Mouse (Mus musculus): ENCODE measurements around the gene Gpnmb. TPM values are rescaled to one million over a fixed set of nuclear protein-coding genes. Genes with fewer than 3 reads are reported as not detected.
A peak's percentile ranks its signal among the peaks of the same experiment; 100 is the strongest.

The Gpnmb gene
- polyA plus RNA-seq, 1 experiment from 2014 or later = 0.36 TPM

GRCm38 (mm10) chr6:49013458-49013857 lies 22.9 kb upstream of the Gpnmb start:
- WGBS = 86% methylated on average over 3 of the region's 3 CpGs
- H3K4me1 ChIP-seq (replicated peaks; ENCODE audit: insufficient read depth, low read length) = no peaks in the 10 kb centered on the region
- TF ChIP-seq CTCF (IDR thresholded peaks at IDR 0.05; ENCODE audit: low read depth) = no peak

GRCm38 (mm10) chr6:49017150-49017549 lies 19.2 kb upstream of the Gpnmb start:
- Histone ChIP-seq H3K27me3 (ENCODE audit: insufficient read depth, low read length) (no peaks in the 10 kb centered on the region), H3K27ac (no peak overlapping the region), H3K4me1 (replicated peaks; ENCODE audit: insufficient read depth, low read length) (no peaks in the 10 kb centered on the region), H3K4me2 (ENCODE audit: low read length) (no peak overlapping the region), H3K36me3 (ENCODE audit: insufficient read depth, low read length) (no peaks in the 10 kb centered on the region), H3K9ac (ENCODE audit: low read depth, low read length) (no peak overlapping the region), H3K4me3 (replicated peaks; ENCODE audit: low read depth, low read length) (no peak overlapping the region), H3K9me3 (replicated peaks; ENCODE audit: low read length) (no peaks in the 10 kb centered on the region)
- ATAC-seq (replicated peaks; ENCODE audit: low FRiP score, low read depth) = no peak
- DNase-seq (ENCODE audit: low spot score) = peak; percentile 41
- no peak for TF ChIP-seq CTCF (IDR thresholded peaks at IDR 0.05; ENCODE audit: low read depth)
- 53% methylated on average over 12 of the region's 12 CpGs for WGBS

More at GRCm38 (mm10) chr6:49013458-49013857, 22.9 kb upstream of the Gpnmb start:
- Histone ChIP-seq H3K4me3 (replicated peaks; ENCODE audit: low read depth, low read length) (no peak overlapping the region), H3K9me3 (replicated peaks; ENCODE audit: low read length) (no peaks in the 10 kb centered on the region), H3K36me3 (ENCODE audit: insufficient read depth, low read length) (no peaks in the 10 kb centered on the region), H3K27me3 (ENCODE audit: insufficient read depth, low read length) (no peaks in the 10 kb centered on the region), H3K9ac (ENCODE audit: low read depth, low read length) (no peak overlapping the region), H3K27ac (no peak overlapping the region), H3K4me2 (ENCODE audit: low read length) (no peak overlapping the region)
- no peak for ATAC-seq (replicated peaks; ENCODE audit: low FRiP score, low read depth)
- DNase-seq (ENCODE audit: low spot score) = no peak

- ATAC-seq (replicated peaks; ENCODE audit: low FRiP score, low read depth) = no peak
- DNase-seq (ENCODE audit: low spot score) = no peak
These were observed 17.0 kb upstream of the Gpnmb start for GRCm38 (mm10) chr6:49019341-49019740.

GRCm38 (mm10) chr6:49021141-49022012 lies 15.0 kb upstream of the Gpnmb start:
- Histone ChIP-seq H3K9ac (ENCODE audit: low read depth, low read length) (no peak overlapping the region), H3K27me3 (ENCODE audit: insufficient read depth, low read length) (no peaks in the 10 kb centered on the region), H3K27ac (no peak overlapping the region), H3K4me1 (replicated peaks; ENCODE audit: insufficient read depth, low read length) (no peaks in the 10 kb centered on the region), H3K4me3 (replicated peaks; ENCODE audit: low read depth, low read length) (no peak overlapping the region), H3K9me3 (replicated peaks; ENCODE audit: low read length) (no peaks in the 10 kb centered on the region), H3K36me3 (ENCODE audit: insufficient read depth, low read length) (no peaks in the 10 kb centered on the region), H3K4me2 (ENCODE audit: low read length) (no peak overlapping the region)
- no peak for ATAC-seq (replicated peaks; ENCODE audit: low FRiP score, low read depth)
- no peak for DNase-seq (ENCODE audit: low spot score)
- 59% methylated on average over 14 of the region's 14 CpGs for WGBS
- TF ChIP-seq CTCF (IDR thresholded peaks at IDR 0.05; ENCODE audit: low read depth) = no peak

More at GRCm38 (mm10) chr6:49019341-49019740, 17.0 kb upstream of the Gpnmb start:
- H3K27ac ChIP-seq = no peak overlapping the region
- no peak overlapping the region for H3K9ac ChIP-seq (ENCODE audit: low read depth, low read length)
- H3K36me3 ChIP-seq (ENCODE audit: insufficient read depth, low read length) = no peaks in the 10 kb centered on the region
- 91% methylated on average over 1 of the region's 1 CpGs for WGBS
- H3K4me3 ChIP-seq (replicated peaks; ENCODE audit: low read depth, low read length) = no peak overlapping the region
- H3K4me2 ChIP-seq (ENCODE audit: low read length) = no peak overlapping the region
- no peaks in the 10 kb centered on the region for H3K9me3 ChIP-seq (replicated peaks; ENCODE audit: low read length)
- H3K27me3 ChIP-seq (ENCODE audit: insufficient read depth, low read length) = no peaks in the 10 kb centered on the region
- TF ChIP-seq CTCF (IDR thresholded peaks at IDR 0.05; ENCODE audit: low read depth) = no peak
- H3K4me1 ChIP-seq (replicated peaks; ENCODE audit: insufficient read depth, low read length) = no peaks in the 10 kb centered on the region

DNA sequence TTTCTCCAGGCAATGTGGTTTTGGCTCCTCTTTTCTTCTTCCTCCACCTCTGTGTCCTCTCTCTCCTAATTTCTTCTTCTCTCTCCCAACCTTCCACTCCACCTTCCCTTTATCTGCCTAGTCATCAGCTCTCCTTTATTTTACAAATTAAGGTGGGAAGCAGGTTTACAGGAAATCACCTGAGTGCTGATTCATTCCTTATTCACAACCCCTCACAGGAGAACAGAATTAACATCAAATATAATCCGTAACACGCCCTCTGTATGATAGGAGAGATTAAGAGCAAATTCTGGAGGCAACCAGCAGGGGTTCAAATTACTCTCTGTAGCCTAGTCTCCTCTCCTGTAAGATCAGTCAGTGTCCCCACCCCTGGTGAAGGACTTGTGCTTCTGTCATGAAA lies 14.0 kb upstream of the Gpnmb start:
- Histone ChIP-seq H3K9me3 (replicated peaks; ENCODE audit: low read length) (no peaks in the 10 kb centered on the region), H3K4me2 (ENCODE audit: low read length) (no peak overlapping the region), H3K36me3 (ENCODE audit: insufficient read depth, low read length) (no peaks in the 10 kb centered on the region), H3K27ac (no peak overlapping the region), H3K9ac (ENCODE audit: low read depth, low read length) (no peak overlapping the region), H3K4me3 (replicated peaks; ENCODE audit: low read depth, low read length) (no peak overlapping the region), H3K4me1 (replicated peaks; ENCODE audit: insufficient read depth, low read length) (no peaks in the 10 kb centered on the region), H3K27me3 (ENCODE audit: insufficient read depth, low read length) (no peaks in the 10 kb centered on the region)
- no peak for ATAC-seq (replicated peaks; ENCODE audit: low FRiP score, low read depth)
- 82% methylated on average over 2 of the region's 2 CpGs for WGBS
- TF ChIP-seq CTCF (IDR thresholded peaks at IDR 0.05; ENCODE audit: low read depth) = no peak
- no peak for DNase-seq (ENCODE audit: low spot score)

DNA sequence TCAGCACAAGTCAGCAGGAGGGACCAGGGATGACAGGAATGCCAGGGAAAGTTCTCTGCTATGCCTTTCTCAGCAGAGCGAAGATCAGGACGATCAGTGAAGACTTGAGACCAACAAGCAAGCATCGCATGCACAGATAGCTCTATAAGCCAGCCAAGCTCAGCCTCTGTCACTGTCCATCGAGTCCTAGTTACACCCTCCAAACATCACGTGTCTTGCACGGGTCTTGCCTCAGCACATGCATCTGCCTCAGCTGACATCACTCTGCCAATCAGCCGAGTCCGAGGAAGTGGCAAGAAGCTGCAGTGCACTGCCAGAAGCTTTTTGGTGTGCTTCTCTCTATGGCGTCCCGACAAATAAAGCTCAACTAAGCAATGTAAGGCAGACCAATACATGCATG lies 13.0 kb upstream of the Gpnmb start:
- no peaks in the 10 kb centered on the region for H3K4me1 ChIP-seq (replicated peaks; ENCODE audit: insufficient read depth, low read length)
- no peak overlapping the region for H3K4me3 ChIP-seq (replicated peaks; ENCODE audit: low read depth, low read length)
- no peak overlapping the region for H3K4me2 ChIP-seq (ENCODE audit: low read length)
- no peaks in the 10 kb centered on the region for H3K9me3 ChIP-seq (replicated peaks; ENCODE audit: low read length)
- H3K27ac ChIP-seq = no peak overlapping the region
- no peaks in the 10 kb centered on the region for H3K36me3 ChIP-seq (ENCODE audit: insufficient read depth, low read length)
- no peak for DNase-seq (ENCODE audit: low spot score)
- no peak for TF ChIP-seq CTCF (IDR thresholded peaks at IDR 0.05; ENCODE audit: low read depth)
- no peak for ATAC-seq (replicated peaks; ENCODE audit: low FRiP score, low read depth)
- H3K27me3 ChIP-seq (ENCODE audit: insufficient read depth, low read length) = no peaks in the 10 kb centered on the region
- H3K9ac ChIP-seq (ENCODE audit: low read depth, low read length) = no peak overlapping the region
- WGBS = 75% methylated on average over 10 of the region's 10 CpGs
